Mouse (Mus musculus) kidney, embryonic 14.5 days (tissue): Measurements from ENCODE around the gene Fblim1. TPM values are rescaled to one million over a fixed set of nuclear protein-coding genes. Genes with fewer than 3 reads are reported as not detected.

ENCODE experiments used
- ATAC-seq: fragments of 200-750 bp; cut with Nextera tagmentation; 2 replicates; pipeline ENCODE4 v1.8.0; 2017; ENCODE audit warnings: moderate number of reproducible peaks, mild to moderate bottlenecking, moderate TSS enrichment, moderate library complexity; ENCODE audit not compliant: low FRiP score, low TSS enrichment
- H3K27ac ChIP-seq: fragments of 300-500 bp; sonication (generic); 2 replicates; pipeline ENCODE4 v1.5.1; 2014; ENCODE audit warnings: low read depth, mild to moderate bottlenecking, low read length, moderate library complexity, mixed read lengths
- H3K27me3 ChIP-seq: fragments of 300-500 bp; sonication (generic); 2 replicates; pipeline ENCODE4 v1.6.1; 2014; ENCODE audit warnings: mild to moderate bottlenecking, low read length; ENCODE audit not compliant: control insufficient read depth, insufficient read depth
- H3K36me3 ChIP-seq: fragments of 300-500 bp; sonication (generic); 2 replicates; pipeline ENCODE4 v1.6.1; 2014; ENCODE audit warnings: low read length, mixed read lengths; ENCODE audit not compliant: control insufficient read depth, insufficient read depth
- H3K4me1 ChIP-seq: fragments of 300-500 bp; sonication (generic); 2 replicates; pipeline ENCODE4 v1.6.1; 2014; ENCODE audit warnings: low read length, mixed read lengths; ENCODE audit not compliant: control insufficient read depth, insufficient read depth
- H3K4me2 ChIP-seq: fragments of 300-500 bp; sonication (generic); replicated peaks from 2 replicates; pipeline ENCODE4 v1.6.1; 2014; ENCODE audit warnings: low read depth, mild to moderate bottlenecking, low read length
- H3K4me3 ChIP-seq: fragments of 300-500 bp; sonication (generic); 2 replicates; pipeline ENCODE4 v1.5.1; 2014; ENCODE audit warnings: mild to moderate bottlenecking, low read length
- H3K9ac ChIP-seq: fragments of 300-500 bp; sonication (generic); 2 replicates; pipeline ENCODE4 v1.6.1; 2014; ENCODE audit warnings: low read depth, mild to moderate bottlenecking, low read length, moderate library complexity
- H3K9me3 ChIP-seq: fragments of 300-500 bp; sonication (generic); 2 replicates; pipeline ENCODE4 v1.6.1; 2016; ENCODE audit warnings: low read length; ENCODE audit not compliant: control insufficient read depth
- WGBS: fragments of 180-500 bp; shearing (Covaris S2); extraction: QIAGEN DNeasy Blood & Tissue Kit; methylation state at CpG from one replicate; pipeline ENCODE4 v1.1.7; 2014; 5-methylcytosine and 5-hydroxymethylcytosine counted together
- polyA plus RNA-seq: library from polyadenylated mRNA; unstranded; fragments of >200 nt; fragmentation: Nextera tagmentation; extraction: Ambion mirVana; gene quantifications from 2 replicates; pipeline ENCODE4 v1.2.1, GENCODE M21; 2014

The Fblim1 gene
- polyA plus RNA-seq, 1 experiment from 2014 or later = 71.3 TPM

DNA sequence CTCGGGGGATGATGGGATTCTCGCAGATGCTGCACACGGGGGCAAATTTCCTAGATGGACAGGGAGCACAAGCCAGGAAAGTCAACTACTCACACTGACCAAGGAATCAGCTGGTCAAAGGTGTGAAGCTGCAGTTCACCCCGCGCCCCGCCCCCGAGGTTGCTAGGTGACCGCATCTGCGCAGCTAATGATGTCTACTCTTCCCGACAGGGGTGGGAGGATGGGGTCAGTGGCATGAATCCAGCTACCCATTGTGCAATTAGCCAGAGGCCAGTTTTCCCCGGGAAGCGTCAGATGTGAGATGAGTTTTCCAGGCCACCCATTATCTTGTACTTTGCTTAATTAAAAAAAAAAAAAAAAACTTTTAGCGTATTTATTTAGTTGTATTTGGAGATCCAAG is 24.8 kb downstream of the Fblim1 start:
- H3K4me2 ChIP-seq = no peak overlapping the region
- H3K9ac ChIP-seq = no peak overlapping the region
- H3K4me3 ChIP-seq = no peak overlapping the region
- no peaks in the 10 kb centered on the region for H3K4me1 ChIP-seq
- no peaks in the 10 kb centered on the region for H3K27me3 ChIP-seq
- no peaks in the 10 kb centered on the region; the same call in 1 of the 2 replicates for H3K9me3 ChIP-seq
- no peak for ATAC-seq
- H3K27ac ChIP-seq = no peak overlapping the region
- WGBS = 92% methylated on average over 13 of the region's 13 CpGs
- peaks cover 74% of the 10 kb centered on the region for H3K36me3 ChIP-seq

DNA sequence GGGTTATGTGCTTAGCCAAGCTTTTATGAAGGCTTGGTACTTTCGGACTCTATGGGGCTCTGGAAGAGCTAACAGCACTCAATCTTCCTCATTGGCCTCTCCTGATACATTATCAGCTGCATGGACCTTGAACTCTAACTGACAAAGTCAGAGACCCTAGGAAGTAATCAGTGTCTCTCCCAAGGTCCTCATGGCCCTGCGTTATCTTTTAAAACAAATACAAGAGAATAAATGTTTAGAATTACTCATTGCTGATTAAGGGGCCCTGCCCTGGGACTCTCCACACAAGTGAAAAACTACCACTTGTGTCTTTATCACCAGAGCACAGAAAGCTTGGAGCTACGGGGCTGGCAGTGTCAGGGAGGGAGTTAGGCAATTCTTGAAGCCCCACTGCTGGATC is 27.1 kb downstream of the Fblim1 start:
- Histone ChIP-seq H3K4me2 (no peak overlapping the region), H3K27me3 (no peaks in the 10 kb centered on the region), H3K27ac (no peak overlapping the region), H3K4me3 (no peak overlapping the region), H3K36me3 (peaks cover 61% of the 10 kb centered on the region), H3K4me1 (no peaks in the 10 kb centered on the region), H3K9me3 (no peaks in the 10 kb centered on the region; the same call in 1 of the 2 replicates), H3K9ac (no peak overlapping the region)
- 74% methylated on average over 3 of the region's 3 CpGs for WGBS
- no peak for ATAC-seq

DNA sequence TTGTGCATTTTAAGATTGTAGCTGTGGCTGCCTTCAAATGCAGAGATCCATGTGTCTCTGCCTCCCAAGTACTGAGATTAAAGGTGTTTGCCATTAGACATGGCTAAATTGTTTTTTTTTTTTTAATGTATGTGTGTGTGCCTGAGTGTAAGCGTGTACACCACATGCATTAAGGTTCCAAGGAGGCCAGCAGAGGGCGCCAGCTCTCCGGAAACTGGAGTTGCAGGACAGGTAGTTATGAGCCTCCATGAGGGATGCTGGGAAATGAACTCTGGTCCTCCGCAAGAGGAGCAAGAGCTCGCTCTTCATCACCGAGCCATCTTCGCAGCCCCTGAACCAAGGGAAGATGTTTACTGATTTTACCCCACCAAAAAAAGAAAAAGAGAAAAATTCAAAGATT is 29.0 kb downstream of the Fblim1 start:
- H3K27me3 ChIP-seq = no peaks in the 10 kb centered on the region
- no peak overlapping the region for H3K9ac ChIP-seq
- no peak overlapping the region for H3K4me2 ChIP-seq
- H3K4me1 ChIP-seq = 0 out of 2 replicates have a peak, but pooled peaks cover 5% of the 10 kb centered on the region
- ATAC-seq = no peak
- H3K4me3 ChIP-seq = no peak overlapping the region
- H3K36me3 ChIP-seq = peaks cover 43% of the 10 kb centered on the region
- H3K9me3 ChIP-seq = no peaks in the 10 kb centered on the region; the same call in 1 of the 2 replicates
- no peak overlapping the region for H3K27ac ChIP-seq
- 95% methylated on average over 7 of the region's 7 CpGs for WGBS

DNA sequence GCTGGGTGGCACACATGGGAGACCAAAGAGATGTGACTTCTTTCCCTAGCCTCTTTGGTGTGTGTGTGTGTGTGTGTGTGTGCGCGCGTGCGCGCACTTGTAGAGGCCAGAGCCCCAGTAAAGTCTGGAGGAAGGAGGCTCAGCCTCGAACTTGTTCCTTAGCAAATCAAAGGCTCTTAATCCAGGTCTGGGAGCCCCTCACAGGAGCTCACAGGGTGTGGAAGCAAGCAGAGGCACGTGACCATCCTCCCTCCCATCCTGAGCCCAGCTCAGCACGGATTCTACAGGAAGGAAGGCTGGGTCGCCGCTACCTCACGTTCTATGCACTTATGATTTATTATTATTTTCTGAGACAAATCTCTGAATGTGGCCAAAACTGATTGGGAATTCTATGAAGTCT is 29.5 kb downstream of the Fblim1 start:
- ATAC-seq = no peak

DNA sequence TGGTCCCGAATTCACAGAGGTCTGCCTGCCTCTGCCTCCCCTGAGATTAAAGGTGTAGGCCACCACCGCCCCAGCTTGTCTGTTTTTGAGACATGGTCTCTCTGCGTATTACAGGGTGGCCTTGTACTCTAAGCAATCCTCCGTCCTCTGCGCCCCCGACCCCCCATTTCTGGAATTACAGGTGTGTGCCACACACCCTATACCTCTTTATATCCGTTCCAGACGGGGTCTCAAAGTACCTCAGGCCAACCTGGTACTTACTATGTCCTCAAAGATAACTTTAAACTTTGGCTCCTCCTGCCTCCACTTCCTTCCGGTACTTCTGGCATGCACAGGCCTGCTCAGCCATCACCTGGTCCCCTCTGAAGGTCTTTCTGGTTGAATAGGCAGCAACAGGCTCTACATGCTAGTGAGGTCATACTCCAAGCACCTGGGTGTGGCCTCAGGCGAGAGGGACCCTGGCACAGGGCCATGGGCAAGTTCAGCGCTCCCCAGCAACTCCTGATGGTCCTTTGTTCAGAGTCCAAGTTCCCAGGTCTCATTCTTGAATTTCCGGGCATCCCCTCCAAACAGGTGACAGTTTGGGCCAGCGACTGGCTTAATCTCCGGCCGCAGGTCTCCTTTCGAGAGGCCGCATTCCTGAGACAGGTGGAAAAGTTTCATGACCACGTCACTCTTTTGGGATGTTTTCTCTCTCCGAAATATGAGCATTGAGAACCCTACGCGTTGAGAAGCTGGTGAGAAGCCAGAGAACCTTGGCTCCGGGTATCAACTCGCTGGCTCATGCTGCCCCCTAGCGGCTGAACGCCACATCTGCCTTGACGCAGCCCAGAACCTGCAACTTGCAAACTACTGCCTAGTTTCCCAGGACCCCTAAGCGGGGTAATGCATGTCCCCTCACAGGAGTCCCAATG is 30.9 kb downstream of the Fblim1 start:
- Histone ChIP-seq H3K9me3 (no peaks in the 10 kb centered on the region; the same call in 1 of the 2 replicates), H3K36me3 (peaks cover 31% of the 10 kb centered on the region), H3K9ac (no peak overlapping the region), H3K4me3 (no peak overlapping the region), H3K27me3 (no peaks in the 10 kb centered on the region), H3K4me2 (0 out of 2 replicates have a peak overlapping the region, but pooled peaks have one; percentile 17), H3K27ac (no peak overlapping the region), H3K4me1 (0 out of 2 replicates have a peak, but pooled peaks cover 5% of the 10 kb centered on the region)
- 39% methylated on average over 27 of the region's 27 CpGs for WGBS
- ATAC-seq = peak; percentile 71

More for the DNA sequence above, 29.5 kb downstream of the Fblim1 start:
- no peak overlapping the region for H3K4me2 ChIP-seq
- no peaks in the 10 kb centered on the region for H3K27me3 ChIP-seq
- WGBS = 81% methylated on average over 11 of the region's 11 CpGs
- H3K4me1 ChIP-seq = 0 out of 2 replicates have a peak, but pooled peaks cover 5% of the 10 kb centered on the region
- no peak overlapping the region for H3K27ac ChIP-seq
- no peaks in the 10 kb centered on the region; the same call in 1 of the 2 replicates for H3K9me3 ChIP-seq
- no peak overlapping the region for H3K4me3 ChIP-seq
- peaks cover 43% of the 10 kb centered on the region for H3K36me3 ChIP-seq
- no peak overlapping the region for H3K9ac ChIP-seq

DNA sequence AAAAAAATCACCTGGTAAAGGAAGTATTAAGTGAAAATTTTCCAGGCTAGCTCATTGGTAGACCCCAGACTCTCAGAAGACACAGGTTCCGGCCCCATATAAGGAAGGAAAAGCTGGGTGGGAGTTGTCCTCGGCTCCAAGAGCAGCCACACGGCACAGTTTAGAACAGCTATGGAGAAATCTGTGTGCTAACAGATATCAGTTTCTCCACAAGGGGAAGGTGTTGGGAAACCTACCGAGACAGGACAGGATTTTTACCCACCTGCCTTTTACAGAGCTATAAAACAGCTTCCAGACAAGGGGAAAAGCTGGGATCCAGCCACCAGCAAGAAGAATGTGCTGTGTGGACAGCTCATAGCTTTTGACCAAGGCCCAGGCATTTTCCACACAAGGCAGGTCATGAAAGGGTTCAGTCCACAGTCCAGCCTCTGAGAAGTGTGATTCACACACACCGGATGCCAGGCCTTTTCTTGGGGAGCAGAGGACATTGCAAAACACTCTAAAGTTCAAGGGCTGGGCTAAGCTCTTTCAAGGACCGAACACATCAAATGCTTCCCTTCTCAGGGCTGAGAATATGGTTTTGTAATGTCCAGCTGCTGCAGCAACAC is 32.4 kb downstream of the Fblim1 start:
- H3K4me1 ChIP-seq = 0 out of 2 replicates have a peak, but pooled peaks cover 5% of the 10 kb centered on the region
- no peak overlapping the region for H3K4me3 ChIP-seq
- H3K27ac ChIP-seq = peak overlapping the region; percentile 3; the same call in 1 of the 2 replicates
- H3K4me2 ChIP-seq = no peak overlapping the region
- 51% methylated on average over 6 of the region's 6 CpGs for WGBS
- no peak overlapping the region for H3K9ac ChIP-seq
- H3K27me3 ChIP-seq = no peaks in the 10 kb centered on the region
- no peaks in the 10 kb centered on the region; the same call in 1 of the 2 replicates for H3K9me3 ChIP-seq
- peaks cover 19% of the 10 kb centered on the region for H3K36me3 ChIP-seq
- ATAC-seq = no peak

DNA sequence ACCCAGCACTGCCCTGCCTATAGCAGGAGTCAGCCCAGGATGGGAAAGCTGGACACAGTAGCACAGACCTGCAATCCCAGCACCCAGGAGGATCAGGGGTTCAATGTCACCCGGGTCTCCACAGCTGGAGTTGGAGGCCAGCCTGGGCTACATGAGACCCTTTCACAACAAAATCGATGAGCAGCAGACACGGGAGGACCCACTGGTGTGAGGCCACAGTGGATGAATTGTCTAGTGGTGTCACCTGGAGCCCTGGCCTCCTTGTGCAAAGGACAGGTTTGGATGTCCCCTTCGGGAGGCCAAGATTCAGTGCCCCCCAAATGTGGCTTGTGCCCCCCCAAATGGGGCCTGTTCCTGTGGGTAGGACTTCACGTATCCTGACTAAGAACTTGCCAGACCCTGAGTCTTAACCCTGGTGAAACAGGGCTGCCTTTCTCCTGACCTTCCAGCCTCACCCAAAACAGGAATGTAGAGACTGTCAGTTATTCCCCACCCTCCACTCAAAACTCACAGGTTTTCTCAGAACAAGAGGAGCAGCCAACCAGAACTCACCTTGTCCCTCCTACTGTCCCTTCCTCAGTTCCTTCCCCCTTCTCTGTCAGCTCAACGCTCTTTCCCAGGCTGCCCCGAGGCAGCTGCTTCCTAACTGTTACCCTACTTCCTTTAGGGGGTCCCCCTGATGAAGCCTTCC is 33.1 kb downstream of the Fblim1 start:
- H3K4me3 ChIP-seq = no peak overlapping the region
- 0 out of 2 replicates have a peak, but pooled peaks cover 5% of the 10 kb centered on the region for H3K4me1 ChIP-seq
- no peak overlapping the region for H3K4me2 ChIP-seq
- H3K27me3 ChIP-seq = no peaks in the 10 kb centered on the region
- peaks cover 15% of the 10 kb centered on the region for H3K36me3 ChIP-seq
- no peaks in the 10 kb centered on the region; the same call in 1 of the 2 replicates for H3K9me3 ChIP-seq
- 79% methylated on average over 7 of the region's 7 CpGs for WGBS
- ATAC-seq = no peak
- no peak overlapping the region for H3K9ac ChIP-seq
- H3K27ac ChIP-seq = peak overlapping the region; percentile 3; the same call in 1 of the 2 replicates

DNA sequence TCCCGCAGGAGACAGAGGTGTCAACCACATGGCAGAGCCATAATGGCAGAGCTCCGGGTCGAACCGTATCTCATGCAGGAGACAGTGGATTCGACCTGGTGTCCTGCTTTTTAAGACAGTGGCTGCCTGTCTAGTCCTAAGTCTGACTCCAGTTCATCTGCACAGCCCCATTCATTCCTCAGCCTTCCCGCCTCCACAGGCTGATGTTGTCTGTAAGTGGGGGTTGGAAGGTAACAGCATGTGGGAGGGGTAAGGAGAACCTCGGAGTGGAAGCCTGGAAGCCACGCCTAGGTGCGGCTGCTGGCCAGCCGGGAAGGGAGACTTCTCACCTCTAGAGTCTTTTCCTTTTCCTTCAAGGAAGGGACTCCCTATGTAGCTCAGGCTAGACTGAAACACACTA is 34.0 kb downstream of the Fblim1 start:
- no peaks in the 10 kb centered on the region; the same call in 1 of the 2 replicates for H3K9me3 ChIP-seq
- peaks cover 7% of the 10 kb centered on the region for H3K36me3 ChIP-seq
- no peak overlapping the region for H3K4me2 ChIP-seq
- no peaks in the 10 kb centered on the region for H3K27me3 ChIP-seq
- H3K9ac ChIP-seq = no peak overlapping the region
- H3K4me1 ChIP-seq = 0 out of 2 replicates have a peak, but pooled peaks cover 5% of the 10 kb centered on the region
- H3K27ac ChIP-seq = no peak overlapping the region
- no peak for ATAC-seq
- H3K4me3 ChIP-seq = no peak overlapping the region
- WGBS = 40% methylated on average over 10 of the region's 10 CpGs
